Mouse (Mus musculus): ENCODE results near the gene Ttc36.
"Not testable (repeated sequence)": the region's sequence is repeated elsewhere in the genome, so short reads cannot be mapped to it uniquely, and the experiment has no call there.

Ttc36 gene

GRCm38 (mm10) chr9:44772750-44773651, 29.9 kb downstream of the Ttc36 start:
- peak; percentile 97 for DNase-seq (ENCODE audit: low read depth, low spot score)

GRCm38 (mm10) chr9:44772392-44772749, 30.5 kb downstream of the Ttc36 start:
- DNase-seq (ENCODE audit: low read depth, low spot score): no peak

- DNase-seq (ENCODE audit: low read depth, low spot score): no peak
These were observed 31.5 kb downstream of the Ttc36 start for GRCm38 (mm10) chr9:44771376-44771775.

GRCm38 (mm10) chr9:44768029-44768394, 34.9 kb downstream of the Ttc36 start:
- DNase-seq (ENCODE audit: low read depth, low spot score): not testable (repeated sequence)

- DNase-seq (ENCODE audit: low read depth, low spot score): peak; percentile 96
These were observed 35.5 kb downstream of the Ttc36 start, which contains the start of the genes Arcn1 and Ift46 for GRCm38 (mm10) chr9:44767101-44768028. Arcn1 (minus strand) TSS chr9:44767845. Ift46 (plus strand) TSS chr9:44767908.

GRCm38 (mm10) chr9:44760873-44761272, 42.0 kb downstream of the Ttc36 start:
- DNase-seq (ENCODE audit: low read depth, low spot score): no peak

Data from brain, adult 2 months (tissue).